Mouse (Mus musculus) MEL (cell line): ENCODE results near the gene Prrt3. TPM values are rescaled to one million over a fixed set of nuclear protein-coding genes. Genes with fewer than 3 reads are reported as not detected.

Experiments
- DNase-seq: peaks from one replicate; pipeline ENCODE4 v3.0.0; 2011; ENCODE audit warnings: low read depth, low spot score
- H3K27ac ChIP-seq: 2 replicates; pipeline ENCODE4 v1.5.1; 2012; ENCODE audit warnings: low read depth, mild to moderate bottlenecking, control low read depth, low read length, moderate library complexity; ENCODE audit not compliant: control insufficient read depth
- H3K27me3 ChIP-seq, 2 experiments: fragments of 150-350 bp in 1 of 2; sonication (generic) in 1 of 2; 2 replicates each; pipeline ENCODE4 v1.6.1; 2012; ENCODE audit warnings: low read length in 2 of 2, mild to moderate bottlenecking in 2 of 2, improper control_type of control experiment in 1 of 2, moderate library complexity in 1 of 2; ENCODE audit not compliant: insufficient read depth in 2 of 2, control insufficient read depth in 1 of 2
- H3K36me3 ChIP-seq, 2 experiments: 2 replicates each; pipeline ENCODE4 v1.6.1; 2012 to 2014; ENCODE audit warnings: low read length in 2 of 2, improper control_type of control experiment in 1 of 2, inconsistent platforms in 1 of 2, mild to moderate bottlenecking in 1 of 2; ENCODE audit not compliant: insufficient read depth in 2 of 2, control insufficient read depth in 1 of 2
- H3K4me1 ChIP-seq, 2 experiments: fragments of 150-350 bp in 1 of 2; sonication (generic) in 1 of 2; 2 replicates each; pipeline ENCODE4 v1.6.1; 2012; ENCODE audit warnings: low read length in 2 of 2, improper control_type of control experiment in 1 of 2, mild to moderate bottlenecking in 1 of 2; ENCODE audit not compliant: insufficient read depth in 2 of 2, control insufficient read depth in 1 of 2
- H3K4me3 ChIP-seq, 2 experiments: fragments of 150-350 bp in 1 of 2; sonication (generic) in 1 of 2; 2 replicates each; pipeline ENCODE4 v1.5.1; 2012; ENCODE audit warnings: low read depth in 2 of 2, low read length in 2 of 2, mild to moderate bottlenecking in 2 of 2, moderate library complexity in 2 of 2, control low read depth in 1 of 2, improper control_type of control experiment in 1 of 2; ENCODE audit not compliant: control insufficient read depth in 1 of 2, insufficient read depth in 1 of 2
- H3K79me2 ChIP-seq: 2 replicates; pipeline ENCODE4 v1.6.1; 2012; ENCODE audit warnings: mild to moderate bottlenecking, low read length, moderate library complexity; ENCODE audit not compliant: control insufficient read depth, poor library complexity, insufficient read depth
- H3K9ac ChIP-seq: 2 replicates; pipeline ENCODE4 v1.6.1; 2012; ENCODE audit warnings: low read depth, mild to moderate bottlenecking, control low read depth, low read length, moderate library complexity; ENCODE audit not compliant: control insufficient read depth, poor library complexity, severe bottlenecking
- H3K9me3 ChIP-seq: fragments of 150-350 bp; sonication (generic); replicated peaks from 2 replicates; pipeline ENCODE4 v1.6.1; 2012; ENCODE audit warnings: mild to moderate bottlenecking, low read length, improper control_type of control experiment, moderate library complexity; ENCODE audit not compliant: insufficient read depth
- CHD1 ChIP-seq: IDR thresholded peaks from 2 replicates; pipeline ENCODE4 v1.6.1; 2012; ENCODE audit warnings: low read depth, mild to moderate bottlenecking, inconsistent platforms, low read length, improper control_type of control experiment
- E2F4 ChIP-seq: IDR thresholded peaks from 2 replicates; pipeline ENCODE4 v1.6.1; 2011; ENCODE audit warnings: low read depth, low read length, improper control_type of control experiment, borderline replicate concordance
- EP300 ChIP-seq, 2 experiments: IDR thresholded peaks; 2 replicates each; pipeline ENCODE4 v1.6.1; 2011; ENCODE audit warnings: improper control_type of control experiment in 2 of 2, low read length in 2 of 2, low read depth in 1 of 2, mild to moderate bottlenecking in 1 of 2
- GABPA ChIP-seq: IDR thresholded peaks from 2 replicates; pipeline ENCODE4 v1.6.1; 2012; ENCODE audit warnings: low read depth, mild to moderate bottlenecking, inconsistent platforms, low read length, improper control_type of control experiment, moderate library complexity
- GATA1 ChIP-seq: IDR thresholded peaks from 2 replicates; pipeline ENCODE4 v1.6.1; 2011; ENCODE audit warnings: low read depth, low read length, improper control_type of control experiment
- HCFC1 ChIP-seq: IDR thresholded peaks from 2 replicates; pipeline ENCODE4 v1.6.1; 2012; ENCODE audit warnings: low read depth, mild to moderate bottlenecking, inconsistent platforms, low read length, improper control_type of control experiment, moderate library complexity
- JUND ChIP-seq: IDR thresholded peaks from 2 replicates; pipeline ENCODE4 v1.6.1; 2011; ENCODE audit warnings: low read depth, mild to moderate bottlenecking, improper control_type of control experiment, low read length
- MAFK ChIP-seq: IDR thresholded peaks from 2 replicates; pipeline ENCODE4 v1.6.1; 2011; ENCODE audit warnings: low read depth, mild to moderate bottlenecking, low read length, improper control_type of control experiment, borderline replicate concordance
- MAX ChIP-seq: IDR thresholded peaks from 2 replicates; pipeline ENCODE4 v1.6.1; 2011; ENCODE audit warnings: low read length, improper control_type of control experiment
- MAZ ChIP-seq: IDR thresholded peaks from 2 replicates; pipeline ENCODE4 v1.6.1; 2012; ENCODE audit warnings: low read depth, mild to moderate bottlenecking, inconsistent platforms, low read length, improper control_type of control experiment
- MEF2A ChIP-seq: IDR thresholded peaks from 2 replicates; pipeline ENCODE4 v1.6.1; 2014; ENCODE audit warnings: low read depth, mild to moderate bottlenecking, inconsistent platforms, low read length, improper control_type of control experiment; ENCODE audit not compliant: poor library complexity, insufficient replicate concordance, severe bottlenecking; ENCODE audit errors: extremely low read depth
- MXI1 ChIP-seq: IDR thresholded peaks from 2 replicates; pipeline ENCODE4 v1.6.1; 2011; ENCODE audit warnings: mild to moderate bottlenecking, low read depth, low read length, improper control_type of control experiment
- MYC ChIP-seq: IDR thresholded peaks from 2 replicates; pipeline ENCODE4 v1.6.1; 2011; ENCODE audit warnings: low read depth, mild to moderate bottlenecking, low read length, improper control_type of control experiment, moderate library complexity
- POLR2AphosphoS2 ChIP-seq: IDR thresholded peaks from 2 replicates; pipeline ENCODE4 v1.6.1; 2011; ENCODE audit warnings: low read length, improper control_type of control experiment
- RAD21 ChIP-seq: IDR thresholded peaks from 2 replicates; pipeline ENCODE4 v1.6.1; 2011; ENCODE audit warnings: mild to moderate bottlenecking, low read depth, low read length, improper control_type of control experiment
- RCOR1 ChIP-seq: IDR thresholded peaks from 2 replicates; pipeline ENCODE4 v1.6.1; 2012; ENCODE audit warnings: low read depth, mild to moderate bottlenecking, inconsistent platforms, low read length, improper control_type of control experiment
- SIN3A ChIP-seq: IDR thresholded peaks from 2 replicates; pipeline ENCODE4 v1.6.1; 2012; ENCODE audit warnings: low read length, improper control_type of control experiment, inconsistent platforms
- SMC3 ChIP-seq: IDR thresholded peaks from 2 replicates; pipeline ENCODE4 v1.6.1; 2011; ENCODE audit warnings: low read depth, low read length, improper control_type of control experiment
- TCF12 ChIP-seq: IDR thresholded peaks from 2 replicates; pipeline ENCODE4 v1.6.1; 2014; ENCODE audit warnings: low read depth, mild to moderate bottlenecking, inconsistent platforms, low read length, improper control_type of control experiment, moderate library complexity
- USF2 ChIP-seq, 2 experiments: IDR thresholded peaks; 2 replicates each; pipeline ENCODE4 v1.6.1; 2011 to 2012; ENCODE audit warnings: improper control_type of control experiment in 2 of 2, low read length in 2 of 2, borderline replicate concordance in 1 of 2, inconsistent platforms in 1 of 2, low read depth in 1 of 2, mild to moderate bottlenecking in 1 of 2; ENCODE audit not compliant: insufficient read depth in 1 of 2
- ZC3H11A ChIP-seq: IDR thresholded peaks from 2 replicates; pipeline ENCODE4 v1.6.1; 2012; ENCODE audit warnings: low read depth, mild to moderate bottlenecking, inconsistent platforms, low read length, improper control_type of control experiment
- ZMIZ1 ChIP-seq: IDR thresholded peaks from 2 replicates; pipeline ENCODE4 v1.6.1; 2012; ENCODE audit warnings: low read depth, mild to moderate bottlenecking, inconsistent platforms, low read length, improper control_type of control experiment, moderate library complexity
- ZNF384 ChIP-seq: IDR thresholded peaks from 2 replicates; pipeline ENCODE4 v1.6.1; 2012; ENCODE audit warnings: low read depth, mild to moderate bottlenecking, inconsistent platforms, low read length, improper control_type of control experiment
- polyA plus RNA-seq, 2 experiments: library from polyadenylated mRNA; stranded (reverse) in 1 of 2; unstranded in 1 of 2; fragments of >175 nt in 1 of 2; fragments of >200 nt in 1 of 2; gene quantifications; 2 replicates each; pipeline versions ENCODE4 v1.2.1 to v1.2.4; 2012; ENCODE audit warnings: low replicate concordance in 2 of 2, low read depth in 1 of 2; ENCODE audit not compliant: insufficient read length in 2 of 2, insufficient read depth in 1 of 2, missing spikeins in 1 of 2
- total RNA-seq: library from RNA; depleted of rRNA; stranded (reverse); fragments of 300-350 nt; gene quantifications from 2 replicates; pipeline ENCODE4 v1.2.3, GENCODE M21; 2012

The Prrt3 gene
- total and polyA plus RNA-seq, 3 experiments, result 0.08 to 0.10 TPM; not detected in 1

DNA sequence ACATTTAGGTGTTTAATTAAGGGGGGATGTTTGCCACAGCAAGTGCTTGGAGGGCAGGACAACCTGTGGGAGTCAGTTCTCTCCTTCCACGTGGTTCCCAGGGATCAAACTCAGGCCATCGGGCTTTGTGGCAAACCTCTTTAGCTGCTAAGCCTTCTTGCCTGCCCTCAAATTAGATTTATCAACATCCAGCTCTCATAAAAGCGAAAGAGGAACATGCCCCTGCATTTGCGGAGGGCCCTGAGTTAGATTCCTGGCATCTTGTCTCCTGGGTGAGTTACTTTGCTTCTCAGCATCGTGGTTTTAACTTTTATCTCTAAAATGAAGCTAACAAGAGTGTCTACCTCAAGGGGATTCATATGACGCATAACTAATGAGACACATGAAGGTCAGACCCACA is 2.4 kb downstream of the Prrt3 start:
- Histone ChIP-seq H3K4me3 (peak overlapping the region; percentile 52 to 68), H3K9ac (peak overlapping the region; percentile 58), H3K36me3 (peaks cover 0 to 6% of the 10 kb centered on the region in 2 experiments; a peak in 2 of 4 replicates), H3K27me3 (no peaks in the 10 kb centered on the region), H3K9me3 (no peaks in the 10 kb centered on the region), H3K4me1 (peaks cover 2 to 3% of the 10 kb centered on the region in 2 experiments; a peak in 3 of 4 replicates), H3K27ac (peak overlapping the region; percentile 73), H3K79me2 (no peaks in the 10 kb centered on the region)
- DNase-seq, result peak; percentile 77
- TF ChIP-seq RCOR1 (no peak), JUND (no peak), MAZ (0 out of 2 replicates have a peak, but pooled peaks have one; percentile 13), MAX (peak; percentile 70), SIN3A (no peak; the same call in 1 of the 2 replicates), HCFC1 (peak; percentile 57; the same call in 1 of the 2 replicates), MXI1 (peak; percentile 63), MEF2A (no peak)

DNA sequence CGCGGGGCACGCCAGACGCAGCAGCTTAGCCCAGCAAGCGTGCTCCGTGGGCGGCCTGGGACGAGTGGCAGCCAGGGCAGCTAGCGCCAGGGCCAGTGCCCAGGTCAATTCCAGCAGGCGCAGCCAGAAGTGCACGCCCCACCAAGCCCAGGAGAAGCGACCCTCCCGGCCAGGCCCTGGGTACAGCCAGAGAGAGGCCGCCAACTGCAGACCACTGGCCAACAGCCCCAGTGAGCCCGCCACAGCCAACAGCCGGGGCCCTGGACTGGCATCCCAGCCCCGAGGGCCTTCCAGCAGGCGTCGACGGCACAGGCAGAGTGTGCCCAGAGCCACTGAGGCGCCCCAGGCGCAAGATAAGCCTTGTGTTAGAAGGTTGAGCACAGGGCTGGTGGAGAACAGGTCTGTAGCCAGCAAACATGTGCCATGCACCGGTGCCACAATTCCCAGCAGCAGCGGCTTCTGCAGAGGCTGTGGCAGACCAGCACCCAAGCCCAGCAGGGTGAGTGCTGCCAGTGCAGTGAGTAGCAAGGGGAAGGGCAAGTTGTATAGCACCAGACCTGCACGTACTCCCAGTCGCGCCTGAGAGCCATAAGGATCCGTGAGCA is 6.6 kb downstream of the Prrt3 start:
- H3K79me2 ChIP-seq, result no peaks in the 10 kb centered on the region
- H3K36me3 ChIP-seq, result peaks cover 0 to 6% of the 10 kb centered on the region in 2 experiments; a peak in 2 of 4 replicates
- H3K4me3 ChIP-seq, result no peak overlapping the region
- no peaks in the 10 kb centered on the region for H3K27me3 ChIP-seq
- H3K27ac ChIP-seq, result no peak overlapping the region
- no peak for TF ChIP-seq E2F4
- TF ChIP-seq MEF2A, result no peak
- TF ChIP-seq RAD21, result no peak
- TF ChIP-seq POLR2AphosphoS2, result no peak
- no peak for TF ChIP-seq MYC
- no peak for TF ChIP-seq MAFK
- no peak for TF ChIP-seq EP300 (IDR thresholded peaks at IDR 0.05; ENCODE audit: low read depth in 1 of 2, low read length in 2 of 2)
- no peak for TF ChIP-seq GABPA
- no peak for TF ChIP-seq CHD1
- no peak for TF ChIP-seq ZNF384
- no peak for TF ChIP-seq USF2 (IDR thresholded peaks at IDR 0.05; ENCODE audit: borderline replicate concordance in 1 of 2, insufficient read depth in 1 of 2, low read depth in 1 of 2, low read length in 2 of 2)
- TF ChIP-seq SMC3, result no peak
- TF ChIP-seq ZMIZ1, result no peak
- no peak for TF ChIP-seq ZC3H11A
- TF ChIP-seq GATA1, result no peak
- TF ChIP-seq TCF12, result no peak
- no peak for TF ChIP-seq RCOR1
- no peak for TF ChIP-seq HCFC1
- no peak for TF ChIP-seq SIN3A
- H3K9ac ChIP-seq, result no peak overlapping the region
- no peak for DNase-seq
- no peaks in the 10 kb centered on the region for H3K9me3 ChIP-seq
- peaks cover 1 to 2% of the 10 kb centered on the region in 2 experiments; a peak in 3 of 4 replicates for H3K4me1 ChIP-seq
